Mouse (Mus musculus) neural tube, embryonic 12.5 days (tissue): ENCODE results near the gene Ttc9c. TPM values are rescaled to one million over a fixed set of nuclear protein-coding genes. Genes with fewer than 3 reads are reported as not detected.

Experiments used
- ATAC-seq: fragments of 200-750 bp; cut with Nextera tagmentation; 2 replicates; pipeline ENCODE4 v1.8.0; 2017; ENCODE audit warnings: low read depth, mild to moderate bottlenecking, moderate TSS enrichment, moderate library complexity; ENCODE audit not compliant: low FRiP score
- H3K27ac ChIP-seq: fragments of 300-500 bp; sonication (generic); 2 replicates; pipeline ENCODE4 v1.5.1; 2016
- H3K27me3 ChIP-seq: fragments of 300-500 bp; sonication (generic); replicated peaks from 2 replicates; pipeline ENCODE4 v1.6.1; 2016; ENCODE audit warnings: mild to moderate bottlenecking
- H3K36me3 ChIP-seq: fragments of 300-500 bp; sonication (generic); 2 replicates; pipeline ENCODE4 v1.6.1; 2016; ENCODE audit warnings: mild to moderate bottlenecking
- H3K4me1 ChIP-seq: fragments of 300-500 bp; sonication (generic); 2 replicates; pipeline ENCODE4 v1.6.1; 2016
- H3K4me2 ChIP-seq: fragments of 300-500 bp; sonication (generic); replicated peaks from 2 replicates; pipeline ENCODE4 v1.6.1; 2016; ENCODE audit warnings: mild to moderate bottlenecking
- H3K4me3 ChIP-seq: fragments of 300-500 bp; sonication (generic); 2 replicates; pipeline ENCODE4 v1.5.1; 2016
- H3K9ac ChIP-seq: fragments of 300-500 bp; sonication (generic); 2 replicates; pipeline ENCODE4 v1.6.1; 2016; ENCODE audit warnings: mild to moderate bottlenecking
- H3K9me3 ChIP-seq: fragments of 300-500 bp; sonication (generic); 2 replicates; pipeline ENCODE4 v1.6.1; 2016; ENCODE audit warnings: mild to moderate bottlenecking
- WGBS: fragments of 180-500 bp; shearing (Covaris S2); methylation state at CpG from one replicate; pipeline ENCODE4 v1.1.7; 2016; 5-methylcytosine and 5-hydroxymethylcytosine counted together
- polyA plus RNA-seq: library from polyadenylated mRNA; unstranded; fragments of >200 nt; fragmentation: Nextera tagmentation; extraction: Ambion mirVana; gene quantifications from 2 replicates; pipeline ENCODE4 v1.2.1, GENCODE M21; 2016

Ttc9c gene
- polyA plus RNA-seq, 1 experiment from 2014 or later, result 55.2 TPM

GRCm38 (mm10) chr19:8763276-8763675 lies 55.9 kb downstream of the Ttc9c start:
- Histone ChIP-seq H3K27me3 (no peaks in the 10 kb centered on the region), H3K4me1 (peaks cover 8% of the 10 kb centered on the region), H3K4me2 (no peak overlapping the region), H3K9ac (no peak overlapping the region), H3K27ac (no peak overlapping the region), H3K9me3 (peaks cover 14% of the 10 kb centered on the region; the same call in 1 of the 2 replicates), H3K4me3 (no peak overlapping the region), H3K36me3 (peaks cover 63% of the 10 kb centered on the region)
- WGBS, result 93% methylated on average over 4 of the region's 4 CpGs
- ATAC-seq, result no peak

- H3K4me2 ChIP-seq, result no peak overlapping the region
- H3K9me3 ChIP-seq, result peaks cover 13% of the 10 kb centered on the region; the same call in 1 of the 2 replicates
- H3K36me3 ChIP-seq, result peaks cover 39% of the 10 kb centered on the region
- no peak overlapping the region for H3K4me3 ChIP-seq
- ATAC-seq, result no peak
- H3K27ac ChIP-seq, result no peak overlapping the region
- H3K9ac ChIP-seq, result no peak overlapping the region
- 84% methylated on average over 2 of the region's 2 CpGs for WGBS
- peaks cover 18% of the 10 kb centered on the region for H3K4me1 ChIP-seq
- no peaks in the 10 kb centered on the region for H3K27me3 ChIP-seq
Measured at GRCm38 (mm10) chr19:8760757-8761156, 58.4 kb downstream of the Ttc9c start.

Other genes with a start within 250 kb of the Ttc9c start
- 0.62 and 0.83 TPM in 2 replicates for gene Slc22a8, start 228.1 kb downstream of the Ttc9c start, polyA plus RNA-seq
- 2.0 and 2.5 TPM in 2 replicates for gene Slc22a6, start 201.3 kb downstream of the Ttc9c start, polyA plus RNA-seq
- 0.17 and 0.20 TPM in 2 replicates for gene Chrm1, start 155.5 kb downstream of the Ttc9c start, polyA plus RNA-seq
- 144 and 147 TPM in 2 replicates for gene Slc3a2, start 96.0 kb downstream of the Ttc9c start, polyA plus RNA-seq
- gene Wdr74, start 83.5 kb downstream of the Ttc9c start, polyA plus RNA-seq, result 83.5 and 85.1 TPM in 2 replicates
- gene 1700092M07Rik, start 78.6 kb downstream of the Ttc9c start, polyA plus RNA-seq, result 2.3 and 3.6 TPM in 2 replicates
- 129 TPM in 2 replicates for gene Stx5a, start 77.9 kb downstream of the Ttc9c start, polyA plus RNA-seq
- 186 and 216 TPM in 2 replicates for gene Nxf1, start 62.3 kb downstream of the Ttc9c start, polyA plus RNA-seq
- gene Tmem223, start 48.3 kb downstream of the Ttc9c start, polyA plus RNA-seq, result 199 and 210 TPM in 2 replicates
- gene Tmem179b, start 44.9 kb downstream of the Ttc9c start, polyA plus RNA-seq, result 37.2 and 39.0 TPM in 2 replicates
- 29.9 and 34.4 TPM in 2 replicates for gene Taf6l, start 32.9 kb downstream of the Ttc9c start, polyA plus RNA-seq
- 152 and 158 TPM in 2 replicates for gene Polr2g, start 20.8 kb downstream of the Ttc9c start, polyA plus RNA-seq
- gene Zbtb3, start 16.8 kb downstream of the Ttc9c start, polyA plus RNA-seq, result 7.2 and 7.5 TPM in 2 replicates
- gene Hnrnpul2, start 677 bp upstream of the Ttc9c start, polyA plus RNA-seq, result 5.7 and 7.5 TPM in 2 replicates
- 0.45 TPM in 1 of 2 replicates, not detected in the other for gene AC129217.1, start 10.4 kb upstream of the Ttc9c start, polyA plus RNA-seq
- gene Bscl2, start 18.1 kb upstream of the Ttc9c start, polyA plus RNA-seq, result 66.1 and 68.5 TPM in 2 replicates
- gene Gng3, start 19.9 kb upstream of the Ttc9c start, polyA plus RNA-seq, result 203 and 211 TPM in 2 replicates
- 0.47 and 0.56 TPM in 2 replicates for gene Lrrn4cl, start 31.4 kb upstream of the Ttc9c start, polyA plus RNA-seq
- gene Ubxn1, start 52.2 kb upstream of the Ttc9c start, polyA plus RNA-seq, result 186 and 193 TPM in 2 replicates
- 62.2 and 66.0 TPM in 2 replicates for gene Uqcc3, start 61.6 kb upstream of the Ttc9c start, polyA plus RNA-seq
- 63.3 and 89.5 TPM in 2 replicates for gene Lbhd1, start 64.4 kb upstream of the Ttc9c start, polyA plus RNA-seq
- not detected in 2 replicates for gene Gm49403, start 64.6 kb upstream of the Ttc9c start, polyA plus RNA-seq
- 82.0 and 98.5 TPM in 2 replicates for gene 1810009A15Rik, start 69.5 kb upstream of the Ttc9c start, polyA plus RNA-seq
- not detected in 2 replicates for gene Gm49416, start 69.6 kb upstream of the Ttc9c start, polyA plus RNA-seq
- gene Ints5, start 73.7 kb upstream of the Ttc9c start, polyA plus RNA-seq, result 43.6 and 47.3 TPM in 2 replicates
- gene Ganab, start 78.7 kb upstream of the Ttc9c start, polyA plus RNA-seq, result 116 and 119 TPM in 2 replicates
- 84.2 and 91.5 TPM in 2 replicates for gene B3gat3, start 101.0 kb upstream of the Ttc9c start, polyA plus RNA-seq
- 2.1 and 2.3 TPM in 2 replicates for gene Rom1, start 110.0 kb upstream of the Ttc9c start, polyA plus RNA-seq
- 14.1 and 14.3 TPM in 2 replicates for gene Eml3, start 110.2 kb upstream of the Ttc9c start, polyA plus RNA-seq
- 175 and 177 TPM in 2 replicates for gene Mta2, start 122.5 kb upstream of the Ttc9c start, polyA plus RNA-seq
- gene Tut1, start 134.5 kb upstream of the Ttc9c start, polyA plus RNA-seq, result 32.5 and 34.6 TPM in 2 replicates
- gene Eef1g, start 147.7 kb upstream of the Ttc9c start, polyA plus RNA-seq, result 360 and 361 TPM in 2 replicates
- 5.0 and 6.3 TPM in 2 replicates for gene Ahnak, start 170.0 kb upstream of the Ttc9c start, polyA plus RNA-seq